Mouse (Mus musculus): Measurements from ENCODE around the gene Rflnb. TPM values are rescaled to one million over a fixed set of nuclear protein-coding genes. Genes with fewer than 3 reads are reported as not detected.

Gene Rflnb
- polyA plus RNA-seq, 1 experiment from 2014 or later = 7.9 TPM

DNA sequence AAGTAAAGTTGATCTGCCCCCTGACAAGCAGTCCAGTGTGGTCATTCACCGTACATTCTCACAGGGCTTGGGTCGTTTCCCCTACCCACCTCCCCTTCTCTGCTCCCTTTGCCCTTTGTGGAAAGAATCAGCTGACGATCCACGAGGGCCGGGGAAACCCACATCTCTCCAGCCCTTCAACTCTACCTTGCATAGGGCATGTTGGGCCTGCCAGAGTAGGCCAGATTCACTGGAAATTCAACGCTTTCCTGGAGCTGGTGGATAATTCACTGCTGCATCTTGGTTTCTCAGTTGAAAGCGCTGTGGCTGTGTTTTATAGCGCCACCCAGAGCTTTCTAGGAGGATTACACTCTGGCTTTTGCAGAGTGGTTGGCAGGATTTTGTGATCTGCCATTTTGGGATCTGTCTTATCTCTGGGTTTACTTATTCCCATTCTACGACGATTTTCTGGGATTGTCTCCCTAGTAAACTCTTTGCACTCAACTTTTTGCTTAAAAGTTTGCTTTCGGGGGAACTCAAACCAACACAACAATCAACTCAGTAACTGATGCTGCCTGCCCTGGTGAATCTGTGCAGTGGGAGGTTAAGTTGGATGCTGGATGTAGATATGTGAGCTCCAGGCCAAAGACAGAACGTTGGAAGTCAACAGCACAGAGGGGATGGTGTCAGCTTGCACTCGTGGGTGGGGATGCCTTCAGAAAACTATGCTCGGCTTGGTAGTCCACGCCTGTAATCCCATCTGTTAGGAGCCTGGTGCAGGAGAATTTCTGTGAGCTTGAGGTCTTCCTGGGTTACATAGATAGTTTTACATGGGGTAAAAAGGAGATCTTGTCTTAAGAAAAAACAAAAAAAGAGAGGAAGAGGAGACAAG is 36.4 kb downstream of the Rflnb start:
- no peak for DNase-seq (ENCODE audit: low spot score)
- no peaks in the 10 kb centered on the region for H3K36me3 ChIP-seq (ENCODE audit: control insufficient read depth, insufficient read depth, low read length)
- 0 out of 2 replicates have a peak, but pooled peaks cover 3% of the 10 kb centered on the region for H3K27me3 ChIP-seq (replicated peaks; ENCODE audit: control insufficient read depth, insufficient read depth, low read length)
- H3K4me2 ChIP-seq = no peak overlapping the region
- WGBS = 70% methylated on average over 15 of the region's 15 CpGs
- H3K4me3 ChIP-seq (ENCODE audit: low read depth, low read length) = no peak overlapping the region
- no peaks in the 10 kb centered on the region for H3K4me1 ChIP-seq (replicated peaks; ENCODE audit: control insufficient read depth, insufficient read depth, low read length)
- no peaks in the 10 kb centered on the region for H3K9me3 ChIP-seq (ENCODE audit: control insufficient read depth, low read length)
- H3K27ac ChIP-seq (ENCODE audit: low read depth, low read length) = no peak overlapping the region
- H3K9ac ChIP-seq (ENCODE audit: low read depth, low read length) = no peak overlapping the region
- ATAC-seq (replicated peaks; ENCODE audit: low FRiP score) = no peak

DNA sequence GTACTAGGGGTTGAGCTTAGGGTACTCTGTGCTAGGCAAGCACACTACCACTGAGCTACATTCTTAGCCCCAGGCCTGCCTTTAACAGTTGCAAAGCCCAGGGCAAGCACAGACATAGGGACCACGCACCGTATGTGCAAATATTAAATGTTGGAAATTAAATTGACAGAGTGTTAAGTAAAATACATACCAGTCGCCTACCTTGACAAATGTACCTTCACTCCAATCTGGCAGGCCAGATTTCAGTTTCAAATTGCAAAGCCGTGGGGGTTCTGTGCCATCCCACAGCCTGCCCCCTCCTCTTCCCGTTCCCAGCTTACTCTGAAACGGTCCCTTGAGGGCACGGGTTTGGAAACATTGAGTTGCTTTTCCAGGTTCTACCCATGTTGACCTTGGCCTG is 41.6 kb downstream of the Rflnb start:
- Histone ChIP-seq H3K9me3 (ENCODE audit: control insufficient read depth, low read length) (no peaks in the 10 kb centered on the region), H3K9ac (ENCODE audit: low read depth, low read length) (no peak overlapping the region), H3K36me3 (ENCODE audit: control insufficient read depth, insufficient read depth, low read length) (no peaks in the 10 kb centered on the region), H3K4me2 (no peak overlapping the region), H3K4me3 (ENCODE audit: low read depth, low read length) (no peak overlapping the region), H3K4me1 (replicated peaks; ENCODE audit: control insufficient read depth, insufficient read depth, low read length) (no peaks in the 10 kb centered on the region), H3K27ac (ENCODE audit: low read depth, low read length) (no peak overlapping the region), H3K27me3 (replicated peaks; ENCODE audit: control insufficient read depth, insufficient read depth, low read length) (0 out of 2 replicates have a peak, but pooled peaks cover 3% of the 10 kb centered on the region)
- no peak for ATAC-seq (replicated peaks; ENCODE audit: low FRiP score)
- no peak for DNase-seq (ENCODE audit: low spot score)
- 72% methylated on average over 7 of the region's 7 CpGs for WGBS

DNA sequence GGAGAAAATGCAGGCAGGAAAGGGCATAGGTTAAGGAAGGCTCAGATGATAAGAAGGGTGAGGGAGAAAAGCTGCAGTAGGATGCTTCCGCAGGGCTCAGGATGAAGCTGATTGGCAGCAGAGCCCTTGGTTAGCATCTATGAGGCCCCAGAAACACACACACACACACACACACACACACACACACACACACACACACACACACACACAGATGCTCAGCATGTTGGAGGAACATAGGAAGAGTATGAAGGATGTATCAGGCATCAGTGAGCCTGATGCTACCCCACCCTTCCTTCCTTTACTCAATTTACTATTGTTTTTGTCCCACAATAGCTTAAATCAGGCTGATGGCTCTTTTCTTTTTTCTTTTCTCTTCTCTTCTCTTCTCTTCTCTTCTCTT is 43.0 kb downstream of the Rflnb start:
- 68% methylated on average over 1 of the region's 1 CpGs for WGBS
- Histone ChIP-seq H3K36me3 (ENCODE audit: control insufficient read depth, insufficient read depth, low read length) (no peaks in the 10 kb centered on the region), H3K4me1 (replicated peaks; ENCODE audit: control insufficient read depth, insufficient read depth, low read length) (no peaks in the 10 kb centered on the region), H3K4me3 (ENCODE audit: low read depth, low read length) (no peak overlapping the region), H3K27me3 (replicated peaks; ENCODE audit: control insufficient read depth, insufficient read depth, low read length) (no peaks in the 10 kb centered on the region), H3K27ac (ENCODE audit: low read depth, low read length) (no peak overlapping the region), H3K9ac (ENCODE audit: low read depth, low read length) (no peak overlapping the region), H3K9me3 (ENCODE audit: control insufficient read depth, low read length) (no peaks in the 10 kb centered on the region), H3K4me2 (no peak overlapping the region)
- ATAC-seq (replicated peaks; ENCODE audit: low FRiP score) (no peak), DNase-seq (ENCODE audit: low spot score) (no peak)

DNA sequence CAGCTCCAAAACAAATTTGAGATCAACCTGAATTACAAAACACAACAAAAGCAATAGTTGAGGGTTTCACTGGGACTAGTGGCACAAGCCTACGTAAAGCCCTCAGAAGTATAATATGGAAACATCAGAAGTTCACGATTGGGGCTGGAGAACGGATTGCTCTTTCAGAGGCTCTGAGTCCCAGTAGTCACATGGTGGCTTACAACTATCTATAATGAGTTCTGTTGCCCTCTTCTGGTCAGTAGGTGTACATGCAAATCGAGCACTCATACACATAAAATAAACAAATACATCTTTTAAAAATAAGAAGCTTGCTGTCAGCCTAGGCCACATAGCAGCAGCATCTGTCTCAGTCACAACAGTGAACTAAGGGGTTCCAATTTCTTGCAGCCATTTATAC is 44.4 kb downstream of the Rflnb start:
- no peaks in the 10 kb centered on the region for H3K36me3 ChIP-seq (ENCODE audit: control insufficient read depth, insufficient read depth, low read length)
- H3K9me3 ChIP-seq (ENCODE audit: control insufficient read depth, low read length) = no peaks in the 10 kb centered on the region
- H3K9ac ChIP-seq (ENCODE audit: low read depth, low read length) = no peak overlapping the region
- no peaks in the 10 kb centered on the region for H3K4me1 ChIP-seq (replicated peaks; ENCODE audit: control insufficient read depth, insufficient read depth, low read length)
- 69% methylated on average over 4 of the region's 4 CpGs for WGBS
- no peak overlapping the region for H3K4me3 ChIP-seq (ENCODE audit: low read depth, low read length)
- H3K27ac ChIP-seq (ENCODE audit: low read depth, low read length) = no peak overlapping the region
- ATAC-seq (replicated peaks; ENCODE audit: low FRiP score) (no peak), DNase-seq (ENCODE audit: low spot score) (no peak)
- no peaks in the 10 kb centered on the region for H3K27me3 ChIP-seq (replicated peaks; ENCODE audit: control insufficient read depth, insufficient read depth, low read length)
- H3K4me2 ChIP-seq = no peak overlapping the region

DNA sequence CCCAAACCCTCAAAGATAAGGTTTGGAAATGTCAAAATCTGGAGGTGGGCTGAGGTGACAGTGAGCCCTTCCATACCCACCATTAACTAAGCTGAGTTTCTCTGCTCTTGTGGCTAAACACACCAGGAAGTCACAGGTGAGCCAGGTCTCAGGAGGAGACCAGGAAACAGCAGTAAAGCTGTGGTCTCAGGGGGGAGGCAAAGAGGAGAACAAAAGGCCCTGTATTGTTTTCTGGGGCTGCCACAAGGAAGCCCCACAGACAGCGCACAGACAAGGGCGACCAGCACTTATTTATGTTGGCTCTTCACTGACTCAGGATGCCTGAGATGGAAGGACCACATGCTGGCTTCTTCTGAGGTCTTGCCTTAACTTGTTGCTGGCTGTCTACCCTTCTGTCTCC is 47.2 kb downstream of the Rflnb start:
- H3K36me3 ChIP-seq (ENCODE audit: control insufficient read depth, insufficient read depth, low read length) = no peaks in the 10 kb centered on the region
- H3K9me3 ChIP-seq (ENCODE audit: control insufficient read depth, low read length) = no peaks in the 10 kb centered on the region
- no peak overlapping the region for H3K4me3 ChIP-seq (ENCODE audit: low read depth, low read length)
- ATAC-seq (replicated peaks; ENCODE audit: low FRiP score) = no peak
- no peak for DNase-seq (ENCODE audit: low spot score)
- 35% methylated on average over 2 of the region's 2 CpGs for WGBS
- H3K4me2 ChIP-seq = no peak overlapping the region
- H3K4me1 ChIP-seq (replicated peaks; ENCODE audit: control insufficient read depth, insufficient read depth, low read length) = 0 out of 2 replicates have a peak, but pooled peaks cover 3% of the 10 kb centered on the region
- no peak overlapping the region for H3K27ac ChIP-seq (ENCODE audit: low read depth, low read length)
- no peaks in the 10 kb centered on the region for H3K27me3 ChIP-seq (replicated peaks; ENCODE audit: control insufficient read depth, insufficient read depth, low read length)
- H3K9ac ChIP-seq (ENCODE audit: low read depth, low read length) = no peak overlapping the region

DNA sequence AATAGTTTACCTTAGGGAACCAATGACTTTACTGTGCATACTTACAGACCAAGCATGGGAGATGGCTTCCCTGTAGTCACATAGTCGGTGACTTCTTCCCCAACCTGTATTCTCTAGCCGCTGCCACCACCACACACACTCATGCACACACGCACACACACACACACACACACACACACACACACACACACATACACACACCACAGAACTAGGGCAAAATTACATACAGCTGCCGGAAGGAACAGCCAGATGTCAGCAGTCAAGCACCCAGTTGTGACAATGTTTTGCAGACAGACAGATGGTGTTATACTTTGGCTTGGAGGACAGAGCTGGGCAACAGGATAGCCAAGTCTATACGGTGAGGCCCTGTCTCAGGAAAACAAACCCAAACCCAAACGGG is 49.5 kb downstream of the Rflnb start:
- H3K4me3 ChIP-seq (ENCODE audit: low read depth, low read length) = no peak overlapping the region
- H3K36me3 ChIP-seq (ENCODE audit: control insufficient read depth, insufficient read depth, low read length) = no peaks in the 10 kb centered on the region
- no peaks in the 10 kb centered on the region for H3K27me3 ChIP-seq (replicated peaks; ENCODE audit: control insufficient read depth, insufficient read depth, low read length)
- ATAC-seq (replicated peaks; ENCODE audit: low FRiP score) (no peak), DNase-seq (ENCODE audit: low spot score) (no peak)
- H3K4me2 ChIP-seq = no peak overlapping the region
- H3K27ac ChIP-seq (ENCODE audit: low read depth, low read length) = no peak overlapping the region
- no peaks in the 10 kb centered on the region for H3K9me3 ChIP-seq (ENCODE audit: control insufficient read depth, low read length)
- 74% methylated on average over 6 of the region's 6 CpGs for WGBS
- no peak overlapping the region for H3K9ac ChIP-seq (ENCODE audit: low read depth, low read length)
- H3K4me1 ChIP-seq (replicated peaks; ENCODE audit: control insufficient read depth, insufficient read depth, low read length) = 0 out of 2 replicates have a peak, but pooled peaks cover 3% of the 10 kb centered on the region

DNA sequence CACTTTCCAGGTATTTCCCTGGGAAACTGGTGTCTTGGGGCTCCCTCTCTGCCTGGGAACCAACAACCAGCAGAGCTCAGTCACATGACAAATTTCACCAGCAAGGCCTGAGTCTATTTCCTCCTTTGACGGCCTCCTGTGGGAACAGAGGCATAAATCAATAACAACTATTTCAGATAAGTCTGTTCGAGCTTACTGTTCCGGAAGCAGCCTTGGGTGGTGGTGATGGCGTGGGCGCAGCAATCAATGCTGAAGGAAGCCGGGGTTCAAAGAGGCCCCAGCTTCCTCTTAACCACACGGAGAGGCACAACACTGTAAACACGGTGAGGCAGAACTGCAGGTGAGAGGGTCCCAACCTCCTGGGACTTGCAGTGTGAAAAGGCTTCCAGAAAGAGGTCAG is 50.8 kb downstream of the Rflnb start:
- H3K4me3 ChIP-seq (ENCODE audit: low read depth, low read length) = no peak overlapping the region
- H3K9ac ChIP-seq (ENCODE audit: low read depth, low read length) = no peak overlapping the region
- H3K27ac ChIP-seq (ENCODE audit: low read depth, low read length) = no peak overlapping the region
- H3K27me3 ChIP-seq (replicated peaks; ENCODE audit: control insufficient read depth, insufficient read depth, low read length) = 0 out of 2 replicates have a peak, but pooled peaks cover 3% of the 10 kb centered on the region
- no peak for ATAC-seq (replicated peaks; ENCODE audit: low FRiP score)
- no peaks in the 10 kb centered on the region for H3K9me3 ChIP-seq (ENCODE audit: control insufficient read depth, low read length)
- 0 out of 2 replicates have a peak, but pooled peaks cover 3% of the 10 kb centered on the region for H3K4me1 ChIP-seq (replicated peaks; ENCODE audit: control insufficient read depth, insufficient read depth, low read length)
- WGBS = 21% methylated on average over 8 of the region's 8 CpGs
- H3K4me2 ChIP-seq = no peak overlapping the region
- no peak for DNase-seq (ENCODE audit: low spot score)
- H3K36me3 ChIP-seq (ENCODE audit: control insufficient read depth, insufficient read depth, low read length) = no peaks in the 10 kb centered on the region

DNA sequence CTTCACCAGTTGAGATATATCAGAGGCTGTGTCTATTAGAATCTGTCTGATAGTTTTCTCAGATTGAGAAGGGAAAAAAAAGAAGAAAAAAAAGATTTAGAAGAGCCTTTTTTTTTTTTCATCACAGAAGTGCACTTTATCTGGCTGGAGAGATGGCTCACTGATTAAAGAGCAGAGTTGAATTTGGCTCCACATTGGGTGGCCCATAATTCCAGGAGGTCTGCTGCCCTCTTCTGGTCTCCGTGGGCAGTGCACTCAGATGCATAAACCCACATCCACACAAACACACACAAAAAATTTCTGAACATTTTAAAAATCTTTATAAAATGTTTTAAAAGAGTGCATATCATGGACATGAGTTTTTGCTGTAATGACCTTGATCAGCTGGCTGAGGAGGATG is 53.6 kb downstream of the Rflnb start:
- Histone ChIP-seq H3K4me2 (no peak overlapping the region), H3K9me3 (ENCODE audit: control insufficient read depth, low read length) (no peaks in the 10 kb centered on the region), H3K4me1 (replicated peaks; ENCODE audit: control insufficient read depth, insufficient read depth, low read length) (0 out of 2 replicates have a peak, but pooled peaks cover 3% of the 10 kb centered on the region), H3K9ac (ENCODE audit: low read depth, low read length) (no peak overlapping the region), H3K36me3 (ENCODE audit: control insufficient read depth, insufficient read depth, low read length) (no peaks in the 10 kb centered on the region), H3K27me3 (replicated peaks; ENCODE audit: control insufficient read depth, insufficient read depth, low read length) (peaks cover 13% of the 10 kb centered on the region), H3K4me3 (ENCODE audit: low read depth, low read length) (no peak overlapping the region), H3K27ac (ENCODE audit: low read depth, low read length) (no peak overlapping the region)
- DNase-seq (ENCODE audit: low spot score) = no peak
- no peak for ATAC-seq (replicated peaks; ENCODE audit: low FRiP score)
- WGBS = 76% methylated on average over 1 of the region's 1 CpGs
